Mouse (Mus musculus): ENCODE results near the gene Rasl11a. TPM values are rescaled to one million over a fixed set of nuclear protein-coding genes. Genes with fewer than 3 reads are reported as not detected.

The Rasl11a gene
- total RNA-seq, 2 experiments from 2014 or later, result 1.7 to 2.0 TPM

- intact Hi-C loops (cut with DNase I), result no loop called here
Observed at GRCm38 (mm10) chr5:146848936-146849582, 4.2 kb downstream of the Rasl11a start.

GRCm38 (mm10) chr5:146856106-146856505, 11.2 kb downstream of the Rasl11a start:
- Histone ChIP-seq H3K4me3 (no peak overlapping the region), H3K27ac (no peak overlapping the region)
- intact Hi-C loops (cut with DNase I), result no loop called here
- 0 out of 2 replicates have a peak, but pooled peaks have one; percentile 17 for TF ChIP-seq CTCF (IDR thresholded peaks at IDR 0.05)
- no peak for DNase-seq

More at GRCm38 (mm10) chr5:146848936-146849582, 4.2 kb downstream of the Rasl11a start:
- no peak for DNase-seq
- Histone ChIP-seq H3K27ac (no peak overlapping the region), H3K4me3 (no peak overlapping the region)
- no peak for TF ChIP-seq CTCF (IDR thresholded peaks at IDR 0.05)

- no peak for DNase-seq
- TF ChIP-seq CTCF (IDR thresholded peaks at IDR 0.05), result no peak
- intact Hi-C loops (cut with DNase I), result no loop called here
- Histone ChIP-seq H3K4me3 (no peak overlapping the region), H3K27ac (no peak overlapping the region)
Observed at GRCm38 (mm10) chr5:146857620-146858019, 12.7 kb downstream of the Rasl11a start.

GRCm38 (mm10) chr5:146858772-146859171, 13.9 kb downstream of the Rasl11a start:
- H3K27ac ChIP-seq, result no peak overlapping the region
- DNase-seq, result no peak
- H3K4me3 ChIP-seq, result no peak overlapping the region
- no peak for TF ChIP-seq CTCF (IDR thresholded peaks at IDR 0.05)
- intact Hi-C loops (cut with DNase I), result no loop called here

- DNase-seq, result no peak
- no peak for TF ChIP-seq CTCF (IDR thresholded peaks at IDR 0.05)
- intact Hi-C loops (cut with DNase I), result no loop called here
Observed at GRCm38 (mm10) chr5:146859246-146859645, 14.4 kb downstream of the Rasl11a start.

GRCm38 (mm10) chr5:146860222-146860998, 15.5 kb downstream of the Rasl11a start:
- no peak overlapping the region for H3K27ac ChIP-seq
- intact Hi-C loops (cut with DNase I), result no loop called here
- no peak overlapping the region for H3K4me3 ChIP-seq
- DNase-seq, result peak; percentile 24
- no peak for TF ChIP-seq CTCF (IDR thresholded peaks at IDR 0.05)

More at GRCm38 (mm10) chr5:146859246-146859645, 14.4 kb downstream of the Rasl11a start:
- Histone ChIP-seq H3K27ac (no peak overlapping the region), H3K4me3 (no peak overlapping the region)

- no peak overlapping the region for H3K4me3 ChIP-seq
- intact Hi-C loops (cut with DNase I), result no loop called here
- no peak for DNase-seq
- TF ChIP-seq CTCF (IDR thresholded peaks at IDR 0.05), result no peak
- no peak overlapping the region for H3K27ac ChIP-seq
Observed at GRCm38 (mm10) chr5:146861588-146861987, 16.7 kb downstream of the Rasl11a start.

GRCm38 (mm10) chr5:146865511-146865910, 20.6 kb downstream of the Rasl11a start:
- no peak overlapping the region for H3K4me3 ChIP-seq
- intact Hi-C loops (cut with DNase I), result no loop called here

GRCm38 (mm10) chr5:146866277-146866676, 21.4 kb downstream of the Rasl11a start:
- H3K4me3 ChIP-seq, result no peak overlapping the region
- no peak for DNase-seq
- intact Hi-C loops (cut with DNase I), result no loop called here
- H3K27ac ChIP-seq, result no peak overlapping the region
- TF ChIP-seq CTCF (IDR thresholded peaks at IDR 0.05), result no peak

More at GRCm38 (mm10) chr5:146865511-146865910, 20.6 kb downstream of the Rasl11a start:
- no peak for DNase-seq
- TF ChIP-seq CTCF (IDR thresholded peaks at IDR 0.05), result no peak
- H3K27ac ChIP-seq, result no peak overlapping the region

- Histone ChIP-seq H3K27ac (peak overlapping the region; percentile 66), H3K4me3 (peak overlapping the region; percentile 54)
- no peak for TF ChIP-seq CTCF (IDR thresholded peaks at IDR 0.05)
- peak; percentile 32 for DNase-seq
- intact Hi-C loops (cut with DNase I), result no loop called here
Observed at GRCm38 (mm10) chr5:146867246-146867945, 22.5 kb downstream of the Rasl11a start.

GRCm38 (mm10) chr5:146867946-146868314, 23.1 kb downstream of the Rasl11a start:
- intact Hi-C loops (cut with DNase I), result no loop called here
- no peak for DNase-seq
- Histone ChIP-seq H3K4me3 (peak overlapping the region; percentile 54), H3K27ac (peak overlapping the region; percentile 66)
- no peak for TF ChIP-seq CTCF (IDR thresholded peaks at IDR 0.05)

GRCm38 (mm10) chr5:146872981-146873631, 28.2 kb downstream of the Rasl11a start:
- intact Hi-C loops (cut with DNase I), result no loop called here
- Histone ChIP-seq H3K27ac (no peak overlapping the region), H3K4me3 (no peak overlapping the region)
- TF ChIP-seq CTCF (IDR thresholded peaks at IDR 0.05), result no peak
- DNase-seq, result no peak

Data from gastrocnemius, adult 2 months (tissue).